Mouse (Mus musculus) lung, embryonic 16.5 days (tissue): ENCODE measurements at regions not wholly inside any gene's neighbourhood (a gene's known extent, or its start where the extent isn't known, plus 50 kb on each side); places are given as distances from the start of the nearest gene placed in this dataset.
"Not testable (repeated sequence)": the region's sequence is repeated elsewhere in the genome, so short reads cannot be mapped to it uniquely, and the experiment has no call there.

Source experiments
- ATAC-seq: fragments of 200-750 bp; cut with Nextera tagmentation; 2 replicates; pipeline ENCODE4 v1.8.0; 2017; ENCODE audit warnings: low read depth, mild to moderate bottlenecking, moderate library complexity
- H3K27ac ChIP-seq: fragments of 300-500 bp; sonication (generic); 2 replicates; pipeline ENCODE4 v1.5.1; 2014; ENCODE audit warnings: mild to moderate bottlenecking, control low read depth, low read length
- H3K27me3 ChIP-seq: fragments of 300-500 bp; sonication (generic); 2 replicates; pipeline ENCODE4 v1.6.1; 2014; ENCODE audit warnings: low read depth, low read length, mixed read lengths; ENCODE audit not compliant: control insufficient read depth, insufficient read depth
- H3K36me3 ChIP-seq: fragments of 300-500 bp; sonication (generic); 2 replicates; pipeline ENCODE4 v1.6.1; 2014; ENCODE audit warnings: low read length; ENCODE audit not compliant: control insufficient read depth, insufficient read depth
- H3K4me1 ChIP-seq: fragments of 300-500 bp; sonication (generic); replicated peaks from 2 replicates; pipeline ENCODE4 v1.6.1; 2014; ENCODE audit warnings: low read length, mixed read lengths; ENCODE audit not compliant: control insufficient read depth, insufficient read depth
- H3K4me2 ChIP-seq: fragments of 300-500 bp; sonication (generic); 2 replicates; pipeline ENCODE4 v1.6.1; 2014; ENCODE audit warnings: low read depth, low read length, control low read depth
- H3K4me3 ChIP-seq: fragments of 300-500 bp; sonication (generic); 2 replicates; pipeline ENCODE4 v1.5.1; 2014; ENCODE audit warnings: mild to moderate bottlenecking, low read length, control low read depth
- H3K9ac ChIP-seq: fragments of 300-500 bp; sonication (generic); 2 replicates; pipeline ENCODE4 v1.6.1; 2014; ENCODE audit warnings: low read length, control low read depth
- H3K9me3 ChIP-seq: fragments of 300-500 bp; sonication (generic); 2 replicates; pipeline ENCODE4 v1.6.1; 2016; ENCODE audit warnings: low read length; ENCODE audit not compliant: control insufficient read depth
- WGBS: fragments of 180-500 bp; shearing (Covaris S2); extraction: QIAGEN DNeasy Blood & Tissue Kit; methylation state at CpG from one replicate; pipeline ENCODE4 v1.1.7; 2014; 5-methylcytosine and 5-hydroxymethylcytosine counted together

GRCm38 (mm10) chr2:166463539-166463938, 250.1 kb downstream of the Prex1 start:
- 40% methylated on average over 9 of the region's 9 CpGs for WGBS
- peak; percentile 84; the same call in 1 of the 2 replicates for ATAC-seq
- Histone ChIP-seq H3K4me3 (no peak overlapping the region), H3K27me3 (no peaks in the 10 kb centered on the region), H3K4me1 (peaks cover 2% of the 10 kb centered on the region; the same call in 1 of the 2 replicates), H3K9me3 (no peaks in the 10 kb centered on the region), H3K4me2 (no peak overlapping the region), H3K27ac (peak overlapping the region; percentile 23; the same call in 1 of the 2 replicates), H3K36me3 (no peaks in the 10 kb centered on the region), H3K9ac (no peak overlapping the region)

GRCm38 (mm10) chr2:166461956-166462355, 251.7 kb downstream of the Prex1 start:
- no peaks in the 10 kb centered on the region for H3K36me3 ChIP-seq
- H3K9ac ChIP-seq, result no peak overlapping the region
- peaks cover 16% of the 10 kb centered on the region for H3K4me1 ChIP-seq
- H3K9me3 ChIP-seq, result no peaks in the 10 kb centered on the region
- no peaks in the 10 kb centered on the region for H3K27me3 ChIP-seq
- 84% methylated on average over 3 of the region's 3 CpGs for WGBS
- no peak overlapping the region for H3K27ac ChIP-seq
- ATAC-seq, result no peak
- H3K4me2 ChIP-seq, result no peak overlapping the region
- no peak overlapping the region for H3K4me3 ChIP-seq

GRCm38 (mm10) chr2:166461103-166461502, 252.5 kb downstream of the Prex1 start:
- 82% methylated on average over 3 of the region's 3 CpGs for WGBS
- peaks cover 17% of the 10 kb centered on the region for H3K4me1 ChIP-seq
- no peak overlapping the region for H3K4me2 ChIP-seq
- H3K27me3 ChIP-seq, result no peaks in the 10 kb centered on the region
- ATAC-seq, result no peak
- H3K9me3 ChIP-seq, result no peaks in the 10 kb centered on the region
- no peaks in the 10 kb centered on the region for H3K36me3 ChIP-seq
- H3K4me3 ChIP-seq, result no peak overlapping the region
- no peak overlapping the region for H3K27ac ChIP-seq
- no peak overlapping the region for H3K9ac ChIP-seq

DNA sequence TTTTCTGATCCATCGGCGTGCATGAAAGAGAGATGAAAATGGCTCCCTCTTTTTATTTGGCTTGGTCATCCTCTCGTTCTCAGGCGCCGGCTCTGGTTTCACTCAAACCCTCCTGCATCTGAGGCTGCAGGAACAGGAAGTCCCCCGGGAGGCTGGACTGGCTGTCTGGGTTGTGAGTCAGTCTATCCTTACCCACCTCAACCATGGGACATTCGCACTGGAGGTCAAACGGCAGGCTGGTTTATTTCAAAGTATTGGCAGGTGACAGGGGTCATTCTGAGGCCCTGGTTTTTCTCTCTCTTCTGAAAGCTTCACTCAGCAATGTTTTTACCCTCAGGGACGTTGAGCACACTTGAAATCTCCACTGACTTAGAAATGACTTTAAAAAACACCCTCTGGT, 253.7 kb downstream of the Prex1 start:
- H3K4me1 ChIP-seq, result peaks cover 17% of the 10 kb centered on the region
- H3K27ac ChIP-seq, result no peak overlapping the region
- H3K27me3 ChIP-seq, result no peaks in the 10 kb centered on the region
- no peaks in the 10 kb centered on the region for H3K36me3 ChIP-seq
- WGBS, result 47% methylated on average over 9 of the region's 9 CpGs
- H3K4me3 ChIP-seq, result no peak overlapping the region
- no peak overlapping the region for H3K9ac ChIP-seq
- ATAC-seq, result no peak
- H3K4me2 ChIP-seq, result no peak overlapping the region
- no peaks in the 10 kb centered on the region for H3K9me3 ChIP-seq

- Histone ChIP-seq H3K36me3 (no peaks in the 10 kb centered on the region), H3K4me2 (no peak overlapping the region), H3K9me3 (no peaks in the 10 kb centered on the region), H3K4me1 (peaks cover 17% of the 10 kb centered on the region), H3K9ac (no peak overlapping the region), H3K4me3 (no peak overlapping the region), H3K27ac (no peak overlapping the region), H3K27me3 (no peaks in the 10 kb centered on the region)
- 80% methylated on average over 9 of the region's 9 CpGs for WGBS
- ATAC-seq, result no peak
Observed at GRCm38 (mm10) chr2:166458953-166459352, 254.7 kb downstream of the Prex1 start.

DNA sequence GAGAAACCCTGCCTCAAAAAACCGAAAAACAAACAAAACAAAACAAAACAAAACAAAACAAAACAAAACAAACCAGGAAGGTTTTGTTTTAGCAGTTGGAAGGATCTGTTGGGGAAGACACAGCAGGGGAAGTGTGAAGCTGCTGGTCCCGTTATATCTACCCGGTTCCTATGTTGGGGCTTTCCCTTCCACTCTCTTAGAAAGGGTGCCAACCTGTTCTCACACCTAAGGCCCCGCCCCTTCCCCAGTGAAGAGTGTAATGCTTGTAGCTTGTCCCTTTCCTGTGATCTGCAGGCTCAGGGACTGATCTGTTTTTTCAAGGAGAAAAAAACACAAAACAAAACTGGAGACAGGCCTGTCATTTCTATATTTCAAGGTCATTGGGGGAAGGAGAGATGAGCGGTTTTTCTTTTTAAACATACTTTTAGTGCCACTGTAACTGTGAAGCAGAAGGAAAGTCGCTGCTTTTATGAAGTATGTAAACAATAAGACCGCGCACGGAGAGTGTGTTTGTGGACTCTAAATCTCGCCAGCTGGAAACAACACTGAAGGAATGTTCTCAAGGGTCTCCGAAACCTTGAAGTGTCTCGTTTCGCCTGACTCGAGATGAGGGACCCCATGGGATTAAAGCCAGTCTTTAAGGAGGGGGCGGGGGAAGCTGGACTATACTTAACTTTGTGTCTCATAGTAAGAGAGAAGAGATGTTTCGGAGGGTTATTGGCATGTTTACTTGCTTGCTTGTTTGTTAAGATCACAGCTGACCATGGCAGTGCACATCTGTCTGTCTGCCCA, 256.1 kb downstream of the Prex1 start:
- no peak overlapping the region for H3K9ac ChIP-seq
- no peaks in the 10 kb centered on the region for H3K36me3 ChIP-seq
- peak overlapping the region; percentile 46 for H3K4me2 ChIP-seq
- peak; percentile 73 for ATAC-seq
- no peaks in the 10 kb centered on the region for H3K27me3 ChIP-seq
- 16% methylated on average over 16 of the region's 16 CpGs for WGBS
- peak overlapping the region; percentile 19; the same call in 1 of the 2 replicates for H3K4me3 ChIP-seq
- no peaks in the 10 kb centered on the region for H3K9me3 ChIP-seq
- peak overlapping the region; percentile 53 for H3K27ac ChIP-seq
- peaks cover 15% of the 10 kb centered on the region for H3K4me1 ChIP-seq

DNA sequence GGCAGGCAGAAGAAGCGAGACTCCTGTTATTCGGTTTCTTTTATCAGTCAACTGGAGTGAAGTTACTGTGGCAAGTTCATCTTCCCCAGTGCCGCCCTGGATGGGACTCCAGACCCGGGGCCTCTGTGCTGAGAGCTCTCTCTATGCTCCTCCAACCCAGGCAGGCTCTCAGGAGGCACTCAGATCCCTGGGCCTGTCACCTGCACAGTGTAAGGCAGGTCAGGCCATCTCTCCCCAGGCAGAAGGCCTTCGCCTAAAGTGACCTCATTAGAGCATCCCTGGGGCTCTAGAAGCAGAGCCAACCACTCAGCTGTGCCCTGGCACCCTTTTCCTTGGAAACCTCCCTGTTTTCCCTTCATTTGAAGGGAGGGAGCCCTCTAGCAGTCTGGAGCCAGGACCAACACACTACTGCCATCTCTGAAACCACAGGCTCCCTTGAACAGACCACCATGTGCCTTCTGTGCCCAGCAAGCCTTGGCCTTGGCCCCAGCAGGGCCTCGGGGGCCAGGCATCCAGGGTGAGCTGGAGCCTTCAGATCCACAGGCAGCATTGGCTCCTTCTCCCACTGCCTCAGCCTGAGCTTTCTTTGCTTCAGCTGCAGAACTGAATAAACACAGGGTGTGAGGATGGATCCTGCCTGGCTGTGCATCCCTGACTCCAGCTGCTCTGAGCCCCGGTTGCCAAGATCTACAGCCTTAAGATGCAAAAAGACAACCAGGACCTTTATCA, 259.3 kb downstream of the Prex1 start:
- not testable (repeated sequence) for H3K9me3 ChIP-seq, H3K9ac ChIP-seq, H3K4me2 ChIP-seq, H3K36me3 ChIP-seq, H3K4me3 ChIP-seq, H3K27me3 ChIP-seq
- peak overlapping the region; percentile 35; the same call in 1 of the 2 replicates for H3K27ac ChIP-seq
- peak; percentile 64 for ATAC-seq
- WGBS, result 49% methylated on average over 2 of the region's 7 CpGs
- H3K4me1 ChIP-seq, result peaks cover 15% of the 10 kb centered on the region

- Histone ChIP-seq H3K27ac (no peak overlapping the region), H3K4me1 (peaks cover 11% of the 10 kb centered on the region), H3K36me3 (no peaks in the 10 kb centered on the region), H3K4me2 (no peak overlapping the region), H3K9ac (no peak overlapping the region), H3K4me3 (no peak overlapping the region), H3K9me3 (no peaks in the 10 kb centered on the region), H3K27me3 (peaks cover 2% of the 10 kb centered on the region; the same call in 1 of the 2 replicates)
- no peak for ATAC-seq
- 75% methylated on average over 7 of the region's 7 CpGs for WGBS
Observed at GRCm38 (mm10) chr2:166450964-166451363, 262.7 kb downstream of the Prex1 start.

GRCm38 (mm10) chr2:166450380-166450779, 263.3 kb downstream of the Prex1 start:
- Histone ChIP-seq H3K27me3 (peaks cover 2% of the 10 kb centered on the region; the same call in 1 of the 2 replicates), H3K4me1 (peaks cover 11% of the 10 kb centered on the region), H3K4me2 (no peak overlapping the region), H3K4me3 (no peak overlapping the region), H3K36me3 (no peaks in the 10 kb centered on the region), H3K9me3 (no peaks in the 10 kb centered on the region), H3K27ac (no peak overlapping the region), H3K9ac (no peak overlapping the region)
- no peak for ATAC-seq
- WGBS, result 60% methylated on average over 10 of the region's 10 CpGs
